Mouse (Mus musculus): ENCODE results near the gene Rnf7. TPM values are rescaled to one million over a fixed set of nuclear protein-coding genes. Genes with fewer than 3 reads are reported as not detected.

Gene Rnf7
- total RNA-seq, 4 experiments from 2014 or later = 71.2 to 80.5 (median 77.9) TPM

GRCm38 (mm10) chr9:96469556-96470265 lies 8.8 kb downstream of the Rnf7 start:
- DNase-seq = no peak

GRCm38 (mm10) chr9:96463708-96464107 lies 14.8 kb downstream of the Rnf7 start:
- DNase-seq = no peak

- DNase-seq = no peak
Measured at GRCm38 (mm10) chr9:96461607-96462006, 16.9 kb downstream of the Rnf7 start.

GRCm38 (mm10) chr9:96460117-96460865 lies 18.2 kb downstream of the Rnf7 start:
- no peak for DNase-seq

- no peak for DNase-seq
Measured at GRCm38 (mm10) chr9:96455618-96456017, 22.9 kb downstream of the Rnf7 start.

GRCm38 (mm10) chr9:96452956-96453355 lies 25.5 kb downstream of the Rnf7 start:
- DNase-seq = no peak

- no peak for DNase-seq
Measured at GRCm38 (mm10) chr9:96450900-96451720, 27.4 kb downstream of the Rnf7 start.

- DNase-seq = no peak
Measured at GRCm38 (mm10) chr9:96449514-96449913, 29.0 kb downstream of the Rnf7 start.

GRCm38 (mm10) chr9:96445351-96445750 lies 33.1 kb downstream of the Rnf7 start:
- no peak for DNase-seq

- DNase-seq = no peak
Measured at GRCm38 (mm10) chr9:96442081-96442480, 36.4 kb downstream of the Rnf7 start.

GRCm38 (mm10) chr9:96438334-96438871 lies 40.1 kb downstream of the Rnf7 start:
- no peak for DNase-seq

- peak; percentile 42 for DNase-seq
Measured at GRCm38 (mm10) chr9:96437805-96438333, 40.6 kb downstream of the Rnf7 start.

- peak; percentile 63 for DNase-seq
Measured at GRCm38 (mm10) chr9:96436901-96437804, 41.3 kb downstream of the Rnf7 start.

- DNase-seq = no peak
Measured at GRCm38 (mm10) chr9:96432575-96432974, 45.9 kb downstream of the Rnf7 start.

- no peak for DNase-seq
Measured at GRCm38 (mm10) chr9:96431081-96431480, 47.4 kb downstream of the Rnf7 start.

- no peak for DNase-seq
Measured at GRCm38 (mm10) chr9:96428336-96429046, 50.0 kb downstream of the Rnf7 start.

GRCm38 (mm10) chr9:96424027-96424426 lies 54.4 kb downstream of the Rnf7 start:
- DNase-seq = no peak

Measured in adrenal gland, adult 8-10 months (tissue).